Mouse (Mus musculus) neural tube, embryonic 14.5 days (tissue): Measurements from ENCODE around the gene Mest. TPM values are rescaled to one million over a fixed set of nuclear protein-coding genes. Genes with fewer than 3 reads are reported as not detected.
A peak's percentile ranks its signal among the peaks of the same experiment; 100 is the strongest.

Experiments used
- ATAC-seq: fragments of 200-750 bp; cut with Nextera tagmentation; 2 replicates; pipeline ENCODE4 v1.8.0; 2017; ENCODE audit warnings: low read depth, mild to moderate bottlenecking, moderate TSS enrichment, moderate library complexity
- H3K27ac ChIP-seq: fragments of 300-500 bp; sonication (generic); 2 replicates; pipeline ENCODE4 v1.5.1; 2014; ENCODE audit warnings: low read depth, mild to moderate bottlenecking, control low read depth, low read length, moderate library complexity, mixed read lengths
- H3K27me3 ChIP-seq: fragments of 300-500 bp; sonication (generic); 2 replicates; pipeline ENCODE4 v1.6.1; 2014; ENCODE audit warnings: low read length; ENCODE audit not compliant: control insufficient read depth, insufficient read depth
- H3K36me3 ChIP-seq: fragments of 300-500 bp; sonication (generic); 2 replicates; pipeline ENCODE4 v1.6.1; 2014; ENCODE audit warnings: low read length, mixed read lengths; ENCODE audit not compliant: control insufficient read depth, insufficient read depth
- H3K4me1 ChIP-seq: fragments of 300-500 bp; sonication (generic); 2 replicates; pipeline ENCODE4 v1.6.1; 2014; ENCODE audit warnings: low read length; ENCODE audit not compliant: control insufficient read depth, insufficient read depth
- H3K4me2 ChIP-seq: fragments of 300-500 bp; sonication (generic); 2 replicates; pipeline ENCODE4 v1.6.1; 2014; ENCODE audit warnings: mild to moderate bottlenecking, low read depth, low read length, control low read depth
- H3K4me3 ChIP-seq: fragments of 300-500 bp; sonication (generic); 2 replicates; pipeline ENCODE4 v1.5.1; 2014; ENCODE audit warnings: low read depth, low read length, control low read depth, mixed read lengths
- H3K9ac ChIP-seq: fragments of 300-500 bp; sonication (generic); replicated peaks from 2 replicates; pipeline ENCODE4 v1.6.1; 2014; ENCODE audit warnings: low read depth, mild to moderate bottlenecking, control low read depth, low read length, mixed read lengths
- H3K9me3 ChIP-seq: fragments of 300-500 bp; sonication (generic); 2 replicates; pipeline ENCODE4 v1.6.1; 2016; ENCODE audit warnings: low read length; ENCODE audit not compliant: control insufficient read depth
- whole genome bisulfite sequencing: fragments of 180-500 bp; shearing (Covaris S2); extraction: QIAGEN DNeasy Blood & Tissue Kit; methylation state at CpG from one replicate; pipeline ENCODE4 v1.1.7; 2014; 5-methylcytosine and 5-hydroxymethylcytosine counted together
- polyA plus RNA-seq: library from polyadenylated mRNA; unstranded; fragments of >200 nt; fragmentation: Nextera tagmentation; extraction: Ambion mirVana; gene quantifications from 2 replicates; pipeline ENCODE4 v1.2.1, GENCODE M21; 2014

Gene Mest
- polyA plus RNA-seq, 1 experiment from 2014 or later: 353 TPM

DNA sequence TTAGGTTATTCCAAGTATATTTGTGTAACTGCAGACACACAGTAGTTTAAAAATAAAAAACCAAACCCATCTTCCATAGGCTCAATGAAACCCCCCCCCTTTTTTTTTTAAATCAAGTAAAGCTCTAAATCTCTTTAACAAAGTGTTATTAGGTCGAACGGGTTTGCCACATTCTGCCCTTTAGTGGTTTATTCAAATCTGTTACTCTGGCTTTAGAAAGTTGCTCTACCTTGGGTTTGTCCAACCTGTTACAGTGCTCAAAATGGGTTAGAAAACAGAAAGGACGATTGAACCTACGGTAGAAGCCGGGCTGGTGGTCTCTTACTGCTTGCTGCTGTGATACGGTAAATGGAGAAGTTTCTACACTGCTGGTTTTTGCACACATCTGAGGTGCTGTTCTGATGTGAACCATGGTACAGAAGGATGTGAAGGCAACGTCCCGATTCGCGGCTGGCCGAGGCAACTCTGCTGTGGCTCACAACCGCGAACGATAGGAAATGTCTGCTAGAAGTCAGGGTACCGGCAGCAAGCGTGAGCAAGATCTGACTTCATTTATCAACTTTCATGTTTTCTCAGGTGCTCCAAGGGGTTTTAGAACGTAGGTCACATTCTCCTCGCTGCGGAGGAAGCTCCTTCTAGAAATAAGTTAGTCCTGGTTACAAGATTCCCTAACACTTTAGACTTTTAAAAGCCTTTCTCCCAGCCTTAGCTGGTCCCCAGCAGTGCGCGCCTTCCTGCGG lies 11.8 kb downstream of the Mest start:
- no peaks in the 10 kb centered on the region for H3K36me3 ChIP-seq
- H3K9ac ChIP-seq: peak overlapping the region; percentile 28; the same call in 1 of the 2 replicates
- H3K4me3 ChIP-seq: no peak overlapping the region
- H3K4me1 ChIP-seq: peaks cover 4% of the 10 kb centered on the region; the same call in 1 of the 2 replicates
- ATAC-seq: no peak
- WGBS: 44% methylated on average over 22 of the region's 22 CpGs
- H3K27ac ChIP-seq: peak overlapping the region; percentile 36; the same call in 1 of the 2 replicates
- H3K9me3 ChIP-seq: peaks cover 6% of the 10 kb centered on the region
- H3K4me2 ChIP-seq: peak overlapping the region; percentile 56; the same call in 1 of the 2 replicates
- H3K27me3 ChIP-seq: no peaks in the 10 kb centered on the region

DNA sequence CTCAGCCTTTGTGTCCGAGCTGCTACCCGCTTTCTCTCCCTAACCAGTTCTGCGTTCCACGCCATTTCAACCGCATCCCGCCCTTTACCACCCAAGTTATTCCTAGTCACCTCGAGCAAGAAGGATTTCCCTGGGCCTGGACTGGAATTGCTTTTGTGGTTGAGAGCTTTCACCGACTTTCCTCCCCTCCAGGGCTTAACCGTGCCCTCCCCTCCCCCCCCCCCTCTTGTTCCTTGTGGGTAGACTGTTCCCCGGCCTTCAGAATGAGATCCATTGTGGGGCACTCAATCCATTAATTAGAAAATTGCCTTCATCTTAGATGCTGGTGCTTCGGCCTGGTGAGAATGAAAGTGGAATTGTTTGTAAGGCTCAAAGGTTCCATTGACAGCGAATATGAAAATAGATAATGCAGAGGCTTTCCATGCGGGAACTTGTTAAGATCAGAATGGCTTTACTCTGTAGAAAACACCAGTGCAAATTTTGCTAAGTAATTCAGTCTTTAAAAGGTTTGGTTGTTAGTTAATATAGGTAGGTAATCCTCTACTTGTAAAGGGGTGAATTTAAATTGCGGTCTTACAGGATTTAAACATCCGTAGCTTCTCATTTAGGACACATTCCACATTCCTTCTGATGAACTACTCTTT lies 12.5 kb downstream of the Mest start:
- ATAC-seq: no peak
- 46% methylated on average over 15 of the region's 15 CpGs for WGBS
- no peaks in the 10 kb centered on the region for H3K27me3 ChIP-seq
- H3K4me1 ChIP-seq: peaks cover 4% of the 10 kb centered on the region; the same call in 1 of the 2 replicates
- no peaks in the 10 kb centered on the region for H3K36me3 ChIP-seq
- H3K4me2 ChIP-seq: peak overlapping the region; percentile 56; the same call in 1 of the 2 replicates
- peaks cover 6% of the 10 kb centered on the region for H3K9me3 ChIP-seq
- no peak overlapping the region for H3K4me3 ChIP-seq
- 0 out of 2 replicates have a peak overlapping the region, but pooled peaks have one; percentile 28 for H3K9ac ChIP-seq
- H3K27ac ChIP-seq: peak overlapping the region; percentile 17; the same call in 1 of the 2 replicates

DNA sequence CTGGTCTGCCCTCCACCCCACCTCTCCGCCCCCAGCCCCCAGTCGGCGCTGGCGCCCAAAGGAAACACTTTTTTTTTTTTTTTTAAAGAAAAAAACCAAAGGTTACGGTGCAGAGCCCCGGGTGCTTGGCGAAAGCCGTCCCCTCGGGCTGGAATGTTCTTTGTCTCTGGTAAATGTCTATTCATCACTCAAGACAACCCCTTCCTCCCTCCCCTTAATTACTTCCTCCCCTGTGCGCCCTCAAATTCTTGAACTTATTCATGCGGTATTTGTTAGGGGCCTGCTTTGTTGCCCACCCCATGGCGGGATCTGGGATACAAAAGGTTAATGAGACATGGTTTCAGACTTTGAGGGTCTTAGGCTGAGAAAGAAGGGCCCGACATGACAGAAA lies 13.0 kb downstream of the Mest start:
- Histone ChIP-seq H3K27ac (peak overlapping the region; percentile 52; the same call in 1 of the 2 replicates), H3K9me3 (peaks cover 6% of the 10 kb centered on the region), H3K36me3 (no peaks in the 10 kb centered on the region), H3K4me1 (peaks cover 4% of the 10 kb centered on the region; the same call in 1 of the 2 replicates), H3K4me3 (no peak overlapping the region; the same call in 1 of the 2 replicates), H3K9ac (no peak overlapping the region), H3K27me3 (no peaks in the 10 kb centered on the region), H3K4me2 (peak overlapping the region; percentile 56; the same call in 1 of the 2 replicates)
- 46% methylated on average over 13 of the region's 13 CpGs for WGBS
- no peak for ATAC-seq

DNA sequence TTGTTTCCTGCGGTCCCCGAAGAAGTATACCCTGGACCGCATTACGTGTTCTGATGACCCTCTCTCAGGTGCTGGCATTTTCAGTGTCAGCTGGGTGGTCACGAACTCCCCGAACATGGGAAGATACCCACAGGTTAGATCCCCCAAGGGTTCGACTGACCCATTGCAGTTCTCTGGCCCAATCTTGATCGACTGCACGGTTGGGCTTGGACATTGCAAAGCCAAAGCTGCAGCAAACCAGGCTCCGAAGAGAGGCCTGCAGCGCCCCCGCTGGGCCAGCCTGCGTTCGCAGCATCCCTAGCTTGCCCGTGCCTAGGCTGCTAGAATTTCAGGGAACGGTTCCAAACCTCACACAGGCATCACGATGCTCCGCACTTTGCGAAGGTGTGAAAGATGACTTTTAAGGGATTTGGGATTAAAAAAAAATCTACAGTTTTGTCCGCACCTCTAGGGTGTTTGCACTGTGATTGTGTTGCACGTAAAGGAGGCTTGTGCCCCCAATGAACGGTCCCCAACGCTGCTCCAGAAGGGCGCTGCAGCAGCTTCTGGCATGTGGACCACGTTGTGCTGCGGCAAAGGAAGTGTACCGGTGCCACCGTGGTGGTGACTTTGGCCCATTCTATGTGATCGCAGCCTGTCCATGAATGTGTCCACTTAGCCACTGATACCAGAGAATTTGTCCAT lies 13.7 kb downstream of the Mest start:
- peak overlapping the region; percentile 57 for H3K4me3 ChIP-seq
- H3K27me3 ChIP-seq: no peaks in the 10 kb centered on the region
- H3K9me3 ChIP-seq: peaks cover 6% of the 10 kb centered on the region
- ATAC-seq: peak; percentile 79
- H3K27ac ChIP-seq: peak overlapping the region; percentile 80; the same call in 1 of the 2 replicates
- H3K9ac ChIP-seq: peak overlapping the region; percentile 12; the same call in 1 of the 2 replicates
- 50% methylated on average over 29 of the region's 29 CpGs for WGBS
- H3K4me2 ChIP-seq: peak overlapping the region; percentile 56
- H3K4me1 ChIP-seq: peaks cover 4% of the 10 kb centered on the region; the same call in 1 of the 2 replicates
- H3K36me3 ChIP-seq: 0 out of 2 replicates have a peak, but pooled peaks cover 5% of the 10 kb centered on the region

DNA sequence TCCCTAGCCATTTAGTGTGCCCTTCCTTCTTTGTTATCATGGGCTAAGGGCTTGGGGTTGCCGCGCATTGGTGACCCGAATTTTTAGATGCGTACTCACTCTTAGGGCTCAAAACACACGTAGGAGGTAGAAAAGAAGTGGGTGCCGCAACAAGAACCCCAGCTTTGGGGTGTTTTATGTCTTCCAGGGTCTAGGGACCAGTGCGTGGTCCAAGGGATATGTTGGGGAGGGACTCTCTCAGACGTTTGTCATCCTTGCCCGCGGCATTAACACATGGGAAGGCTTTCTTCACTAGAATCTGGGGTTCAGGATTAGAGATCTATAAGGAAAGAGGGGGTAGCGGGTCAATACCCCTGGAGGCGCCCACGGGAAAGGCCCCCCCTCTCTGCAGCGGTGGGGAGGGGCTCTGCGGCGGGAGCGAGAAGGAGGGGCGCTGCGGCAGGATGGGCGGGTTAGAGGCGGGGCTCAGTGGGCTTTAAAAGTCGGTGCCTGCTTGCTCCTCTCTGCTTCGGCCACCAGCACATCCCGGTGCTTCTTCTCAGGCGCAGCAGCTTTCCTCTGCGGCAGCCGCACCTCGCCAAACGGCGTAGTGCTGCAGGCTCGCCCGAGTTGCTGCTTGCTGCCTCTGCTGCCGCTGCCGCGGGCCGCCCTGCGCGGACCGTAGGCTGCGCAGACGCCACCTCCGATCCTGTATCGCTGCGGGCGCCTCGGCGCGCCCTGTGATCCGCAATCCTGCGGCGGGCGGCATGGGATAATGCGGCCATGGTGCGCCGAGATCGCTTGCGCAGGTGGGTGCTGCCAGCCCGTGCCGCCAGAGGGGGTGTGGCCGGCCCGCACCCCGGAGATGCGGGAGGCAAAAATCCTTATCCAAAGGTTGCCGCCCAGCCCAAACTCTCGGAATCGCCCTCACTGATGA lies 14.5 kb downstream of the Mest start:
- peak overlapping the region; percentile 57 for H3K4me3 ChIP-seq
- no peaks in the 10 kb centered on the region for H3K27me3 ChIP-seq
- peak; percentile 83 for ATAC-seq
- H3K36me3 ChIP-seq: 0 out of 2 replicates have a peak, but pooled peaks cover 5% of the 10 kb centered on the region
- peak overlapping the region; percentile 80 for H3K27ac ChIP-seq
- H3K9ac ChIP-seq: peak overlapping the region; percentile 74
- H3K4me1 ChIP-seq: peaks cover 4% of the 10 kb centered on the region; the same call in 1 of the 2 replicates
- H3K4me2 ChIP-seq: peak overlapping the region; percentile 56
- peaks cover 6% of the 10 kb centered on the region for H3K9me3 ChIP-seq
- 60% methylated on average over 61 of the region's 66 CpGs for WGBS

DNA sequence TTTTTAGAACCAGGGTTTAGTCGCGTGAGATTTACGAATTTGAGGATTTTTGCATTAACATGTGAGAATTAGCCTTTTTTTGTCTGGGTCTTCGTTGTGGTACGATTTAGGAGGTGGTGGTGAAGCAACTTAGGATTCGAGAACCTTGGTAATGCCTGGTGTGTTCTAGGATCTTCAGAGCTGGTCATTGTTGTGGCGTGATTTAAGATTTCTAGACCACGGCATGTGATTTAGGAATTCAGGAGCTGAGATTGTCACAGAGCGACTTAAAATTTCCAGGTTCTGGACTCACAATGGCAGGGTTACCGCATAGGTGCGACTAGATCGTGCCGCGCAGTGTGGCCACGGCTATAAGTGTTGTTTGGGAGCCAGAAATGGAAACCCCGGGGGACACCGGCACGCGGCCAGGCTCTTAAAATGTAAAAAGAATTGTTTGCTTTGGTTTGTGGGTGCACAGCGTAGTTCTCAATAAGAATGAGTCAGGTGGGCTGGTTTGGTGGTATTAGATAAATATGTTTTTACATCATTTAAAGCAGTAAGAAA lies 15.2 kb downstream of the Mest start:
- Histone ChIP-seq H3K9me3 (peaks cover 6% of the 10 kb centered on the region), H3K27me3 (no peaks in the 10 kb centered on the region), H3K4me3 (peak overlapping the region; percentile 57), H3K4me2 (peak overlapping the region; percentile 56), H3K4me1 (peaks cover 4% of the 10 kb centered on the region; the same call in 1 of the 2 replicates), H3K27ac (peak overlapping the region; percentile 80), H3K9ac (peak overlapping the region; percentile 74), H3K36me3 (peaks cover 12% of the 10 kb centered on the region; the same call in 1 of the 2 replicates)
- ATAC-seq: no peak
- 54% methylated on average over 20 of the region's 20 CpGs for WGBS

DNA sequence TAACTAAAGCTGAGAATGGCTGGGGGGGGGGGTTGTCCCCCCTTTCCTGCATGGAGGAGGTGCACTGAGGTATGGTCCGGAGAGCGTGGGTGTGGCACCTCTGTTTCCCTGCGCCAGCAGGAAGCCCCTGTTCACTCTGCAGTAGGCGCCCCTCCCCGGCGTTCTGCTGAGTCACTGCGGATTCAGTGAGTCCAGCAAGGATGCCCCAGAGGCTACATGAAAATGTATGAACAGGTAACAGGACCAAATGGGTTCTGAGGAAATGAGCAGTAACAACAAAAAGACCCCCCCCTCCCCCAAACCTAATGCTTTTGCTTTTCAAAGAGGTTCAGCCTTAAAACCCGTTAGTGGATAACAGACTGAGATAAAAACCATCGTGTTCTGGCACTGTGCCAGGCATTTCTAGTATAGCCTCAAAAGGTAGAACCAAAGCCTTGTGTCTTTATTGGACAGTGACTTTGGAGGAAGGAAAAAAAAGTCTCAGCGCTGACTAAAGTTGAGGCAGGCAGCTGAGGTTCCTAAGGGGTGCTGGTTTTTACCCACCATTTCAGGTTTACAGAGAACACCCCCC lies 15.9 kb downstream of the Mest start:
- no peak for ATAC-seq
- H3K27me3 ChIP-seq: no peaks in the 10 kb centered on the region
- H3K36me3 ChIP-seq: peaks cover 15% of the 10 kb centered on the region; the same call in 1 of the 2 replicates
- H3K9ac ChIP-seq: peak overlapping the region; percentile 74
- 47% methylated on average over 10 of the region's 10 CpGs for WGBS
- peak overlapping the region; percentile 57 for H3K4me3 ChIP-seq
- no peak overlapping the region for H3K27ac ChIP-seq
- H3K9me3 ChIP-seq: peaks cover 6% of the 10 kb centered on the region
- H3K4me2 ChIP-seq: peak overlapping the region; percentile 56
- H3K4me1 ChIP-seq: peaks cover 4% of the 10 kb centered on the region; the same call in 1 of the 2 replicates
